Mouse (Mus musculus): ENCODE data around the gene Pgap3. TPM values are rescaled to one million over a fixed set of nuclear protein-coding genes. Genes with fewer than 3 reads are reported as not detected.
A peak's percentile ranks its signal among the peaks of the same experiment; 100 is the strongest.

Pgap3 gene
- polyA plus RNA-seq, 3 experiments from 2014 or later, result 7.0 to 8.2 (median 7.2) TPM

- ATAC-seq, result no peak
Measured at GRCm38 (mm10) chr11:98381651-98382050, 18.6 kb downstream of the Pgap3 start.

DNA sequence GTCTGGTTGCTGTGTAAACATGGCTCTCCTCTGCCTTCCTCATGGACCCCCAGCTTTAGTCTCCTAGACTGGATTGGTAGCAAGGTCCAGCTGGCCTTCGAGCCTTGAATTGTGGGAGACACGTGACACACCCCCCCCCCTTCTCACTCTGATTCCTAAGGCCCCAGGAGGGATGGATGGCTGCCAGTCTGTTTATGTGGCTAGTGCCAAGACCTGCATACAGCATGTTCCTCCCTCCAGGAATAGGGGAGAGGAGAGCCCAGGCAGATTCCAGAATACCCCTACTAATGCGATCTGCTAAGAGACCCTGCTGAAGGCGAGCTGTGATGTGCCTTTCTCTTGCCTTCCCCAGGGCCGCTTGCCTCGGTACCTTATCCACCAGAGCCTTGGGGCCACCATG, 20.2 kb downstream of the Pgap3 start:
- no peak for ATAC-seq

DNA sequence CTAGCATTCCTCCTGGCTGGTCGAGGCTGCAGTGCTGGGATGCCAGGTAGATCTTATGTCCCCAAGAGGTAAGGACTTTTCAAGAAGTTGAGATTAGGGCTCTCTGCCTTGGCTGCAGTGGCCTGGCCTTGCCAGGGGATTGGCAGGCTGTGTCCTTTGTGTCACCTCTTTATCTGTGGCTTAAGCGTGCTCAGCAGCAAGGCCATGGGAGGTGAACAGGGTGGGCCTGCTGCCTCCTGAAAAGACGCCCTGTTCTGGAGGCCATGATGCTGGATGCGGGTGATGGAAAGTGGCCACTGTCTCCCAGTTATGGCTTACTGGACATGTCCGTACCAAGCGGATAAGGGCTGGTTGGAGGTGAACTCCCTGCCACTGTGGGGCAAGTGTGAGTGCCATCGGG, 20.9 kb downstream of the Pgap3 start:
- no peak for ATAC-seq

- no peak for ATAC-seq
Measured at GRCm38 (mm10) chr11:98377787-98378186, 22.5 kb downstream of the Pgap3 start.

- no peak for ATAC-seq
Measured at GRCm38 (mm10) chr11:98376756-98377155, 23.5 kb downstream of the Pgap3 start.

DNA sequence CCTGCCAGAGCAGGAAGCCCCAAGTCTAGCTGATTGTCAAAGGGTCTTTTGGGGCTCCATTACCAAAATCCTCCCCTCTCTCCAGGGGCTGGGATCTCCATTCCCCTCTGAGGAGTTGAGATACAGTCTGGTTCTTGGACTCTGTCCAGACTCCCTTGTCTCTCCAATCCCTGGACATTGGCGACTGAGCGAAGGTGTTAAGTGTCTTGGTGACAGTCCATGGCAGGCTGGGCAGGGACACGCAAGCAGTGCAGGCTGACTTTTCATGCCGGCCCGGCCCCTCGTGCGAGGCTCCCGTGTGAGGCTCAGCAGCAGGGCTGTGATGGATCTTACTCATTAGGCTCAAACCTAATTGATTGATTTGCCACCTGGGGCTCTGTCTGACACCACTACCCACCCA, 26.0 kb downstream of the Pgap3 start:
- no peak for ATAC-seq

GRCm38 (mm10) chr11:98373244-98373643, 27.0 kb downstream of the Pgap3 start:
- ATAC-seq, result no peak

DNA sequence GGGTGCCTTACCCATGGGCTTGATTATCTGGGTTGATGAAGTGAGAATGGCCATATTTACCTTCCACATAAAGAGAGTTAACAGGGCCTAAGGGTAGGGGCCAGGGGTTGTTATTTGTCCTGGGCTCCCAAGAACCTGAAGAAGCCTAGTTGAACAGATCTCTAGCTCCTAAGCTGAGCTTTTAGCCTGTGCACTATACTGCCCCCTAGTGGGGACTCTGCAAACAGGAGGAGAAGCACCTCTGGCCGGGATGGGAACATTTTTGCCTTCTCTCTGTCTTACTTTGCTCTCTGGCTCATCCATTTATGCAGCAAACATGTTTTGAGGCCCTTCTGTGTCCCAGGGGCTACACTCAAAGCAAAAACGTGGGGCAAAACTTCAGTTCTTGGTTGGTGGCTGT, 27.9 kb downstream of the Pgap3 start:
- ATAC-seq, result no peak

DNA sequence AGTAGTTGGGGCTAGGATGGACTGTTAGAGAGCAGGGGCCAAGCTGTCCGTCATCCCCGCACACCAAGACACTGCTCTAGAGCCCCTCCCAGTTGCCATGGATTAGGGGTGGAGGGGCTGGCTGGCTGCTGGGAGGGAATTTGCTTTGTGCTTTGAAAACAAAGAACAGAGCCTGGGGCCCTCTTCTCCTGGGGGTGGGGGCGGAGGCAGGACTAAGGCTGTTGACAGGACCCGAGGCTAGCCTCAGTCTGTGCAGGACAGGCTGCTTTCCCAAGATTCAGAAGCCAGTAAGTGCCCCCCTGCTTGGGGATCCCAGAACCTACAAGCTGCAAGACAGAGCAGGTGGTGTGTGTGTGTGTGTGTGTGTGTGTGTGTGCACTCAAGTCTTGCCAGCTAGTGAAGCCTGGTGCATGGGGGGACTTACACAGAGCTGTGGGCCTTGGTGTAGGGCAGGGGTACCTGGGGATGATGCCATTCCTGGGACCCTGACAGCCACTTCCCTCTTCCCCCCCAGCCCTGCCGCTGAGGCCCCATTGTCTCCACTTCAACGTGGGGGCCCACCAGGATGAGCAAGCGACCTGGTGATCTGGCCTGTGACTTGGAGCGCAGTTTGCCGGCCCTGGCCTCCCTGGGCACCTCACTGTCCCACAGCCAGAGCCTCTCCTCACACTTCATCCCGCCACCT, 28.6 kb downstream of the Pgap3 start:
- ATAC-seq, result no peak

DNA sequence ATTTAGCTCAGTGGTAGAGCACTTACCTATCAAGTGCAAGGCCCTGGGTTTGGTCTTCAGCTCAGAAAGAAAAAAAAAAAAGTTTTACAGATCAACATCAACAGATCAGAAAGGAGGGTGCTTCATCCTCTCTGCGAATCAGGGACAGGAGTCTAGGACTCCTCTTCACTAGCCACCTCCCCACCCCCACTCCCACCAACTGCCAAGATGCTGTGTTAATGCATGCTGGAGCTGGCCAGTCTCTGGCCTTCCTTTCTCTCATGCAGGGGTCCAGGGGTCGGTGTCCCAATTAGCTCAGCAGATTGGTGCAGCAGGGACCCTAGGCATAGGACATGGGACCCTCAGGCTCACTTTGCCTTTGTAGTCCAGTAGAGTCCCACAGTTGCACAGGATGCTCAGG, 29.7 kb downstream of the Pgap3 start:
- no peak for ATAC-seq

DNA sequence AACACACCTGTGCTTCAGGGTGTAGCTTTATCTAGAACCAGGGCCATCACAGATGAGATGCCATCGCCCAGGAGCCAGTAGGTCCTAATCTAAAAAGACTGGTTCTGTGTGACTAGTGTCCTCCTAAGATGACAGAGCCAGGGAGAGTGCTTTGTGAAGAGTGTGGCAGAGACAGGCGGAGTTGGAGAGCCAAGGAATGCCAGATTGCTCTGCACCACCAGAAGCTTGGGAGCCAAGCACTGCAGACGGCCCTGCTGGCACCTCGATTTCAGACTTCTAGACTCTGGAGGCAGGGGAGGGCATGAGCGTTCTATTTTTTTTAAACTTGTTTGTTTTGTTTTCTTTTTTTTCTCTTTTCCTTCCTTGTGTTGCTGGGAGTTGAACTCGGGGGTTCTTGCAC, 31.0 kb downstream of the Pgap3 start:
- no peak for ATAC-seq

DNA sequence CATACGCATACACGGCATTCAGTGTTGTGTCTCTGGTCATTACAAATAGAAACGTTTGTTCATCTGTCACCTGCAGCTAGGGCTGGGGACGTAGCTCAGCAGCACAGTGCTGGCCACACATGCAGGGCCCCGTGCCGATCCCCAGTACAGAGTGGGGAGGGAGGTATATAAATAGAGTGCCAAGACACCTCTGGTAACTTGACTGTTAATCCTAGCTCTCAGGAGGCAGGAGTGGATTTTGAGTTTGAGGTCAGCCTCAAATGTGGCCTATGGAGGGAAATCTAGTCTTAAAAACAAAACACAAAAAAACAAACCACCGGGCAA, 32.5 kb downstream of the Pgap3 start:
- no peak for ATAC-seq

GRCm38 (mm10) chr11:98367171-98367862, 33.0 kb downstream of the Pgap3 start:
- no peak for ATAC-seq

DNA sequence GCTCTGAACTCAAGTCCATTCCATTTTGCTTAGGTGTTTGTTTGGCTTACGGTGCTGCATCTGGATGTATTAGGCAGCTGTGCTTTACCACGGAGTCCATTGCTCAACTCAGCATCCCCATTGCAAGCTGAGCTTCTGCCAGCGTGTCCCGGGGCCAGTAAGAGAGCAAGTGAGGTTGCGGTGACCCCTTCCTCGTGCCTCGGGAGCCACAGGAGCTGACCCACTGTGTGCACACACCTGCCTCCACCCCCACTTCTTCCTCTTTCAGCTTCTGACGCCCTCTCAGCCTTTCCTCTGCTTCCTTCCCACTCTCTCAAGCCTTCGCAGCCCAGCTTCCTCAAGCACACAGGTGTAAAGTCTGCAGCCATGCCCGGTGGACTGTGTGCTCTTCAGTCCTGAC, 34.0 kb downstream of the Pgap3 start:
- ATAC-seq, result no peak

DNA sequence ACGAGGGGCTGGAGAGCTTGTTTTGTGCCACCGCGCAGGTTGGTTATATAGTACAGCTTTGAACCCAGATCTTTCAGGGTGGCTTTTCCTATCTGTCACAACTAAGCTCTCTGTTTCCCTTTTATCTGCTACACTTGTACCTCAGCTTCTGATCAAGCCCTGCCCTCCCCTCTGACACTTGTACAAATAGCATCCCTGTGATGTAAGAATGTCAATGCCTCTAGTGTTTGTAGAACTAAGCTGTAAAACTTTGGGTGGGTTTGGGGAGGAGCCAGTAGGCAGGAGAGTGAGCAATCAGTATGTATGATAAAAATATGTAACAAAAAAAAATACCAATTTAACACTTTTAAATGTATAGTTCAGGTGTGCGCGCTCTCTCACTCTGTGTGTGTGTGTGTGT, 35.9 kb downstream of the Pgap3 start:
- ATAC-seq, result no peak

GRCm38 (mm10) chr11:98363817-98364216, 36.5 kb downstream of the Pgap3 start:
- no peak for ATAC-seq

DNA sequence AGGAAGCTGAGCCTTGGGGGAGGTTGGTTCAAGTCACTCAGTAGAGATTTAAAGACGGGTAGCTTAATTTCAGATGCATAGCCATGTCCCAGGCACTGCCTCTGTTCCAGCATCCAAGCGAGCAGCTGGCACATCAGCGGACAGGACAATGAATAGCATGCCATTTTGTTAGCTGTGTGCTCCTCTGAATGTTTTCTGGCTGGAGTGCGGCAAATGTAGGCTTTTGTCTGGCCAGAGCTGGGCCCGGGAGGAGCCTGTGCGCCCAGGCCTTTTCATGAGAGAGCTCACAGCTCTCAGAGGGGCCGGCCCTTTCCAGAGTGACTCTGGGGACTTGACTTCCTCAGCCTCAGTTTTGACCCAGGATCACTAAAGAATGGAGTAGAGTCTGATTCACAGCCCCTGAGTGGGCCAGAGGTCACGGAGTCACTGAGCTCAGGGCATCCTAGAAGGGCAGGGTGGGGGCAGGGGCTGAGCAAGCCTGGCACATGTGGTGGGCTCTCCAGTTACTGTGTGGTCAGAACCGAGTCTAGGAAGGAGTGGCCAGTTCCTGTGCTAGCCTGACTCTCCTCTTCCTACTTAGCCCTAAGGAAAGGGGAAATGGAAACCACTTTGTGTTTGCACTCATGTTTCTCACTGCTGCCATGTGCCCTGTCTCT, 39.3 kb downstream of the Pgap3 start:
- ATAC-seq, result no peak

- peak; percentile 85 for ATAC-seq
Measured at GRCm38 (mm10) chr11:98358161-98359083, 41.9 kb downstream of the Pgap3 start, which contains the start of gene Stard3. Gene Stard3 (plus strand): TSS chr11:98358368.

DNA sequence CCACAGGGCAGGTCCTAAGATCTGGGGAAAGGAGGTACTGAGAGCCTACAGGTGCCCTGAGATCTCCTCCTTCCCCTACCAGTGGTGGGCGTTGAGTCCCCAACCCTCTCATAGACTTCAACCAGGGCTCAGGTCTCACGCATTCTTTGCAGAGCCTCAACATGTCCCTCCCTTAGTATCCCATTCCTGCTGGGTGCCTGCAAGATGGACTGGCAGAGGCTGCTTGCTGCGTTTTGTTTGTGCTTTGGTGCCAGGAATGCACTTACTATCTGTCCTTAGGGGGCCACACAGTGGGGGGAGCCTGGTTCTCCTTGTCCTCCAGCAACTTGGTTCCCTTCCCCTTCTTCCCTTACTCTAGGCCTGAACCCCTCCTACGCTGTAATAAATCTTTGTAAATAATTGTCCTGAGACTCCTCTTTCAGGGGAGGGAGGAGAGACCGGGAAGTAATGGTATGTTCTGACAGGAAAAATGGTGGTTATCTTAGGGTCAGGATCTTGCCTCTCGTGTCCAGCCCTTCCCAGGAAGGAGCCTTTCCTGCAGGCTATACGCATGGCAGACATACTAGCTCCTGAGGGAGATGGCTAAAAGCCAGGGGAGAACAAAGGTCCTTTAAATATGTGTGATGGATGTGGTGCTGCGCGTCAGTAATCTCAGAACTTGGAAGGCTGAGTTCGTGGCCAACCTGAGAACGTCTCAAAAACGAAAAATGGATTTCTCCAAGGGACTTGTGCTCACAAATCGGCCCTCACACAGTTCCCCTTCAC, 42.7 kb downstream of the Pgap3 start:
- ATAC-seq, result peak; percentile 37

DNA sequence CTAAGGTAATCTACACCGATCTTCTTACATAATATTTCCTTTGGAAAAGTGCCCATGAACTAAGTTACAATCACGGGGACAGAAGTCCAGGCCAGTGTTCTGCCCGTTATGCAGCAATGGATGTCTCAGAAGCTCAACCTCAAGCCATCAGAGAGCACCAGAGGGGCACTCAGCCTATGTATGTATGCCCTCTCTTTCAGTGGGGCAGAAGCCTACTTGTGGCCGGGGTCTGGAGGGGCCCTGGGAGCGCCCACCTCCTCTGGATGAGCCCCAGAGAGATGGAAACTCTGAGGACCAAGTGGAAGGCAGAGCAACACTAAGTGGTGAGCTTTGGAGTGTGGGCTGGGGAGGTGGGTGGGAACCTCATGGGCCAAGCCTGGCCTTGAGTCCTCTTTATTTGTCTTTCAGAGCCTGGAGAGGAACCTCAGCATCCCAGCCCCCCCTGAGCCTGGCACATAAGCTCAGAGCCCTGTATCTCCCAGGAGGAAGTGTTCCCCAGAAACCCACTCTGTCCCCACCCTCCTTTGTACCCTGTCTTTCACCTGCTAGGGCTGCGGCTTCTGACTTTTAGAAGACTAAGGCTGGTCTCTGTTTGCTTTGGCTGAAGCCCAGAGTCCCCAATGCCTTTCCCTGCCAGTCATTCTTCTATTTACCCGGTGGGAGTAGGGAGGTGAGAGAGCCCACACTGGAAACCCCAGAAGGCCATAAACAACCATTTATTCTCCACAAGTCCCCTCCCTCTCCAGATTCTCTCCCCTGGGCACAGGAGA, 43.5 kb downstream of the Pgap3 start:
- ATAC-seq, result no peak

GRCm38 (mm10) chr11:98355732-98356299, 44.5 kb downstream of the Pgap3 start:
- ATAC-seq, result peak; percentile 48

Data from inflammation-experienced regulatory T-cells, adult 6 months (primary cell).